Mouse (Mus musculus) hindbrain, postnatal 0 days (tissue): ENCODE measurements around the gene Cldn5. TPM values are rescaled to one million over a fixed set of nuclear protein-coding genes. Genes with fewer than 3 reads are reported as not detected.
A peak's percentile ranks its signal among the peaks of the same experiment; 100 is the strongest.

Source experiments
- ATAC-seq: fragments of 200-750 bp; cut with Nextera tagmentation; 2 replicates; pipeline ENCODE4 v1.8.0; 2017; ENCODE audit warnings: mild to moderate bottlenecking, moderate TSS enrichment, moderate library complexity
- DNase-seq: peaks from one replicate; pipeline ENCODE4 v3.0.0-alpha.2; 2015; ENCODE audit warnings: low spot score
- H3K27ac ChIP-seq: fragments of 300-500 bp; sonication (generic); 2 replicates; pipeline ENCODE4 v1.5.1; 2014; ENCODE audit warnings: mild to moderate bottlenecking
- H3K27me3 ChIP-seq: fragments of 300-500 bp; sonication (generic); 2 replicates; pipeline ENCODE4 v1.6.1; 2014; ENCODE audit warnings: low read length, mixed read lengths; ENCODE audit not compliant: insufficient read depth
- H3K36me3 ChIP-seq: fragments of 300-500 bp; sonication (generic); 2 replicates; pipeline ENCODE4 v1.6.1; 2014; ENCODE audit warnings: low read length, mixed read lengths; ENCODE audit not compliant: insufficient read depth
- H3K4me1 ChIP-seq: fragments of 300-500 bp; sonication (generic); 2 replicates; pipeline ENCODE4 v1.6.1; 2014; ENCODE audit warnings: antibody characterized with exemption, low read length, mixed read lengths; ENCODE audit not compliant: insufficient read depth
- H3K4me2 ChIP-seq: fragments of 300-500 bp; sonication (generic); 2 replicates; pipeline ENCODE4 v1.6.1; 2014; ENCODE audit warnings: low read depth, mild to moderate bottlenecking, low read length, moderate library complexity, mixed read lengths
- H3K4me3 ChIP-seq: fragments of 300-500 bp; sonication (generic); 2 replicates; pipeline ENCODE4 v1.5.1; 2014; ENCODE audit warnings: low read length
- H3K9ac ChIP-seq: fragments of 300-500 bp; sonication (generic); replicated peaks from 2 replicates; pipeline ENCODE4 v1.6.1; 2014; ENCODE audit warnings: mild to moderate bottlenecking, low read length, moderate library complexity, mixed read lengths
- H3K9me3 ChIP-seq: fragments of 300-500 bp; sonication (generic); 2 replicates; pipeline ENCODE4 v1.6.1; 2016; ENCODE audit warnings: low read length, mixed read lengths
- CTCF ChIP-seq: IDR thresholded peaks from 2 replicates; pipeline ENCODE4 v1.5.1; 2016; ENCODE audit warnings: antibody characterized with exemption, control low read depth, low read depth
- WGBS: fragments of 180-500 bp; shearing (Covaris S2); extraction: QIAGEN DNeasy Blood & Tissue Kit; methylation state at CpG from one replicate; pipeline ENCODE4 v1.1.7; 2014; 5-methylcytosine and 5-hydroxymethylcytosine counted together
- polyA plus RNA-seq: library from polyadenylated mRNA; unstranded; fragments of >200 nt; fragmentation: Nextera tagmentation; extraction: Ambion mirVana; gene quantifications from 2 replicates; pipeline ENCODE4 v1.2.1, GENCODE M21; 2015
- total RNA-seq: library from RNA; depleted of rRNA; stranded (reverse); fragments of >200 nt; gene quantifications from 2 replicates; pipeline ENCODE4 v1.2.3, GENCODE M21; 2014

The Cldn5 gene
- total and polyA plus RNA-seq, 2 experiments from 2014 or later, result 121 to 181 TPM

GRCm38 (mm10) chr16:18773936-18774335, 2.7 kb upstream of the Cldn5 start:
- H3K9ac ChIP-seq, result no peak overlapping the region
- H3K4me3 ChIP-seq, result no peak overlapping the region
- no peak overlapping the region for H3K27ac ChIP-seq
- H3K4me2 ChIP-seq, result no peak overlapping the region
- WGBS, result 43% methylated on average over 2 of the region's 2 CpGs
- no peak for DNase-seq
- peaks cover 28% of the 10 kb centered on the region for H3K27me3 ChIP-seq
- ATAC-seq, result no peak
- no peak for TF ChIP-seq CTCF
- H3K4me1 ChIP-seq, result 0 out of 2 replicates have a peak, but pooled peaks cover 8% of the 10 kb centered on the region
- H3K36me3 ChIP-seq, result no peaks in the 10 kb centered on the region
- no peaks in the 10 kb centered on the region for H3K9me3 ChIP-seq

- TF ChIP-seq CTCF, result no peak
- Histone ChIP-seq H3K27ac (peak overlapping the region; percentile 20; the same call in 1 of the 2 replicates), H3K4me3 (no peak overlapping the region), H3K4me1 (0 out of 2 replicates have a peak, but pooled peaks cover 8% of the 10 kb centered on the region), H3K36me3 (no peaks in the 10 kb centered on the region), H3K27me3 (peaks cover 28% of the 10 kb centered on the region), H3K9me3 (no peaks in the 10 kb centered on the region), H3K4me2 (no peak overlapping the region), H3K9ac (no peak overlapping the region)
- ATAC-seq (no peak), DNase-seq (no peak)
- WGBS, result 27% methylated on average over 18 of the region's 18 CpGs
Measured at GRCm38 (mm10) chr16:18775621-18776555, 759 bp upstream of the Cldn5 start.

- Histone ChIP-seq H3K4me2 (peak overlapping the region; percentile 65), H3K4me1 (0 out of 2 replicates have a peak, but pooled peaks cover 8% of the 10 kb centered on the region), H3K27ac (peak overlapping the region; percentile 15; the same call in 1 of the 2 replicates), H3K4me3 (peak overlapping the region; percentile 42), H3K9ac (peak overlapping the region; percentile 48), H3K27me3 (peaks cover 28% of the 10 kb centered on the region), H3K9me3 (no peaks in the 10 kb centered on the region), H3K36me3 (no peaks in the 10 kb centered on the region)
- 2% methylated on average over 80 of the region's 80 CpGs for WGBS
- TF ChIP-seq CTCF, result no peak
- ATAC-seq, result peak; percentile 67
- DNase-seq, result peak; percentile 25
Measured at GRCm38 (mm10) chr16:18777101-18778080, 744 bp downstream of the Cldn5 start.

- Histone ChIP-seq H3K4me1 (0 out of 2 replicates have a peak, but pooled peaks cover 8% of the 10 kb centered on the region), H3K9ac (peak overlapping the region; percentile 48; the same call in 1 of the 2 replicates), H3K27ac (peak overlapping the region; percentile 13; the same call in 1 of the 2 replicates), H3K27me3 (peaks cover 28% of the 10 kb centered on the region), H3K36me3 (no peaks in the 10 kb centered on the region), H3K9me3 (no peaks in the 10 kb centered on the region), H3K4me2 (no peak overlapping the region), H3K4me3 (peak overlapping the region; percentile 42)
- TF ChIP-seq CTCF, result no peak
- 61% methylated on average over 2 of the region's 2 CpGs for WGBS
- DNase-seq, result no peak
- no peak for ATAC-seq
Measured at GRCm38 (mm10) chr16:18778461-18778860, 1.8 kb downstream of the Cldn5 start.

GRCm38 (mm10) chr16:18781810-18782209, 5.2 kb downstream of the Cldn5 start:
- peaks cover 16% of the 10 kb centered on the region; the same call in 1 of the 2 replicates for H3K27me3 ChIP-seq
- H3K4me3 ChIP-seq, result no peak overlapping the region
- no peaks in the 10 kb centered on the region for H3K9me3 ChIP-seq
- DNase-seq (no peak), ATAC-seq (no peak)
- no peaks in the 10 kb centered on the region for H3K36me3 ChIP-seq
- TF ChIP-seq CTCF, result no peak
- H3K9ac ChIP-seq, result no peak overlapping the region
- H3K27ac ChIP-seq, result no peak overlapping the region
- no peak overlapping the region for H3K4me2 ChIP-seq
- WGBS, result 90% methylated on average over 10 of the region's 10 CpGs
- H3K4me1 ChIP-seq, result 0 out of 2 replicates have a peak, but pooled peaks cover 8% of the 10 kb centered on the region

- Histone ChIP-seq H3K9ac (no peak overlapping the region), H3K4me3 (no peak overlapping the region), H3K9me3 (no peaks in the 10 kb centered on the region), H3K4me1 (no peaks in the 10 kb centered on the region), H3K27ac (no peak overlapping the region), H3K36me3 (no peaks in the 10 kb centered on the region), H3K4me2 (no peak overlapping the region), H3K27me3 (no peaks in the 10 kb centered on the region)
- ATAC-seq (no peak), DNase-seq (no peak)
- WGBS, result 90% methylated on average over 7 of the region's 7 CpGs
- TF ChIP-seq CTCF, result no peak
Measured at GRCm38 (mm10) chr16:18785025-18785424, 8.4 kb downstream of the Cldn5 start.
